Mouse (Mus musculus) liver, embryonic 14.5 days (tissue): ENCODE measurements around the gene Fbxo42. TPM values are rescaled to one million over a fixed set of nuclear protein-coding genes. Genes with fewer than 3 reads are reported as not detected.

ENCODE experiments used
- ATAC-seq: fragments of 200-750 bp; cut with Nextera tagmentation; 2 replicates; pipeline ENCODE4 v1.8.0; 2017; ENCODE audit warnings: moderate number of reproducible peaks, mild to moderate bottlenecking, moderate library complexity; ENCODE audit not compliant: insufficient read depth
- DNase-seq, 3 experiments: peaks; one replicate each; pipeline ENCODE4 v3.0.0-alpha.2; 2012 to 2013; ENCODE audit warnings: low read depth in 3 of 3, low spot score in 3 of 3
- H3K27ac ChIP-seq: fragments of 300-500 bp; sonication (generic); 2 replicates; pipeline ENCODE4 v1.5.1; 2014; ENCODE audit warnings: moderate library complexity, mild to moderate bottlenecking, control low read depth, inconsistent platforms
- H3K27me3 ChIP-seq: fragments of 300-500 bp; sonication (generic); 2 replicates; pipeline ENCODE4 v1.6.1; 2014; ENCODE audit warnings: mild to moderate bottlenecking, low read length, moderate library complexity; ENCODE audit not compliant: control insufficient read depth, insufficient read depth
- H3K36me3 ChIP-seq: fragments of 300-500 bp; sonication (generic); replicated peaks from 2 replicates; pipeline ENCODE4 v1.6.1; 2014; ENCODE audit warnings: low read depth; ENCODE audit not compliant: control insufficient read depth, insufficient read depth
- H3K4me1 ChIP-seq, 2 experiments: fragments of 200-500 bp in 1 of 2; fragments of 300-500 bp in 1 of 2; sonication (generic) in 1 of 2; replicated peaks; 2 replicates each; pipeline ENCODE4 v1.6.1; 2012 to 2014; ENCODE audit warnings: antibody characterized with exemption in 1 of 2, inconsistent platforms in 1 of 2, low read length in 1 of 2; ENCODE audit not compliant: control insufficient read depth in 2 of 2, insufficient read depth in 2 of 2
- H3K4me2 ChIP-seq: fragments of 300-500 bp; sonication (generic); 2 replicates; pipeline ENCODE4 v1.6.1; 2014; ENCODE audit warnings: low read depth, mild to moderate bottlenecking, control low read depth, moderate library complexity
- H3K4me3 ChIP-seq, 2 experiments: fragments of 200-500 bp in 1 of 2; fragments of 300-500 bp in 1 of 2; sonication (generic) in 1 of 2; 2 replicates each; pipeline ENCODE4 v1.5.1; 2012 to 2014; ENCODE audit warnings: low read depth in 2 of 2, low read length in 2 of 2, mild to moderate bottlenecking in 2 of 2, control low read depth in 1 of 2, inconsistent platforms in 1 of 2, moderate library complexity in 1 of 2; ENCODE audit not compliant: insufficient read depth in 1 of 2
- H3K9ac ChIP-seq: fragments of 300-500 bp; sonication (generic); replicated peaks from 2 replicates; pipeline ENCODE4 v1.6.1; 2014; ENCODE audit warnings: mild to moderate bottlenecking, control low read depth, moderate library complexity
- H3K9me3 ChIP-seq: fragments of 300-500 bp; sonication (generic); 2 replicates; pipeline ENCODE4 v1.6.1; 2016; ENCODE audit warnings: low read length, mixed read lengths; ENCODE audit not compliant: control insufficient read depth
- CTCF ChIP-seq: IDR thresholded peaks from 2 replicates; pipeline ENCODE4 v1.5.1; 2016; ENCODE audit warnings: antibody characterized with exemption, low read depth, control low read depth
- EP300 ChIP-seq: IDR thresholded peaks from 2 replicates; pipeline ENCODE4 v1.6.1; 2016; ENCODE audit warnings: antibody characterized with exemption, low read depth
- WGBS: fragments of 180-500 bp; shearing (Covaris S2); extraction: QIAGEN DNeasy Blood & Tissue Kit; methylation state at CpG from one replicate; pipeline ENCODE4 v1.1.7; 2014; ENCODE audit not compliant: insufficient replicate concordance; 5-methylcytosine and 5-hydroxymethylcytosine counted together
- polyA plus RNA-seq, 2 experiments: library from polyadenylated mRNA; depleted of rRNA in 1 of 2; stranded (reverse) in 1 of 2; unstranded in 1 of 2; fragments of >200 nt; fragmentation: Nextera tagmentation in 1 of 2; extraction: Ambion mirVana in 1 of 2; gene quantifications; 2 replicates each; pipeline versions ENCODE4 v1.2.1 to v1.2.3; 2012 to 2014

Fbxo42 gene
- polyA plus RNA-seq, 2 experiments, result 8.3 to 17.6 TPM

DNA sequence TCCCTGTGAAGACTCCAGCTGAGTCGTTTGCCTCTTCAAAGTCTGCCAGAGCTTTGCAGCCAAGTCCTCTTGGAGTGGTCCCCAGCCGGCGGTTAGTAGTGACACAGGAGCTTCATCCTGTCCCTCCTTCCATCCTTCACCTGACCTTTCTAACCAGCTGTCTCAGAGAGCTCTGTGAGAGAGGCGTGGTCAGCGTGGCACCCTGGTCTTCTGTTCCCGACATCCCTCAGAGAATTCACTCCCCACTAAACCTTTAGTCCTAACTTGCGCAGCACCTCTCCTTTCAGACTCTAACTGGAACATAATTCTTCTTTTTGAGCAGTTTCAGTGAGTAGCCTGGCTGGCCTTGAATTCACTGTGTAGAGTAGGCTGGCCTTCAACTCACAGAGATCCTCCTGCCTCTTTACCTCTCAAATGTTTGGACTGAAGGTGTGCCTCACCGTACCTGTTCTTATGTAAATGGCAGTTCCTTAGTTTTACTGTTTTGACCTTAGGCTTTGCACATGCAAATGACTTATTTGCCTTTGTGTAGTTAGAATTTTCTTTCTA lies 18.1 kb downstream of the Fbxo42 start:
- no peak overlapping the region for H3K4me2 ChIP-seq
- no peak for DNase-seq
- H3K27me3 ChIP-seq, result no peaks in the 10 kb centered on the region
- TF ChIP-seq EP300 (no peak), CTCF (no peak)
- H3K27ac ChIP-seq, result no peak overlapping the region
- WGBS, result 71% methylated on average over 8 of the region's 8 CpGs
- no peaks in the 10 kb centered on the region for H3K9me3 ChIP-seq
- H3K4me3 ChIP-seq, result no peak overlapping the region
- no peak for ATAC-seq
- H3K4me1 ChIP-seq, result peaks cover 23 to 27% of the 10 kb centered on the region in 2 experiments
- no peak overlapping the region for H3K9ac ChIP-seq
- peaks cover 21% of the 10 kb centered on the region for H3K36me3 ChIP-seq

DNA sequence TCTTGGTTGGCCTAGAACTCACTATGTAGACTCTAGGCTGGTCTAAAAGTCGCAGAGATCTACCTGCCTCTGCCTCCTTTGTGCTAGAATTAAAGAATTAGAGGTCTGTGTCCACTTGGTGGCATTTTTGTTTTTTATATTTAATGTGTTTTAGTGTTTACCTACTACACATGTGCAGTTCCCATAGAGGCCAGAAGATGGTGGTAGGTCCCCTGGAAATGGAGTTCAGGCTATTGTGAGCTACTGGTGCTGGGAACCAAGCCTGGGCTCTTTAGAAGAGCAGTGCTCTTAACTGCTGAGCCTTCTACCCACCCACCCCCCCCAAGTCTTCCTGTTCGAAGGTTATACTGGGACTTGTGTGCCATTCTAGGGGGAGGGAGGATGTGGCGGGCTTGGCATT lies 19.4 kb downstream of the Fbxo42 start:
- H3K9ac ChIP-seq, result no peak overlapping the region
- H3K36me3 ChIP-seq, result peaks cover 34% of the 10 kb centered on the region
- no peak overlapping the region for H3K27ac ChIP-seq
- 91% methylated on average over 3 of the region's 3 CpGs for WGBS
- DNase-seq (no peak), ATAC-seq (no peak)
- peaks cover 12 to 17% of the 10 kb centered on the region in 2 experiments for H3K4me1 ChIP-seq
- H3K4me2 ChIP-seq, result no peak overlapping the region
- TF ChIP-seq EP300 (no peak), CTCF (peak; percentile 33)
- H3K27me3 ChIP-seq, result no peaks in the 10 kb centered on the region
- H3K9me3 ChIP-seq, result no peaks in the 10 kb centered on the region
- H3K4me3 ChIP-seq, result no peak overlapping the region

DNA sequence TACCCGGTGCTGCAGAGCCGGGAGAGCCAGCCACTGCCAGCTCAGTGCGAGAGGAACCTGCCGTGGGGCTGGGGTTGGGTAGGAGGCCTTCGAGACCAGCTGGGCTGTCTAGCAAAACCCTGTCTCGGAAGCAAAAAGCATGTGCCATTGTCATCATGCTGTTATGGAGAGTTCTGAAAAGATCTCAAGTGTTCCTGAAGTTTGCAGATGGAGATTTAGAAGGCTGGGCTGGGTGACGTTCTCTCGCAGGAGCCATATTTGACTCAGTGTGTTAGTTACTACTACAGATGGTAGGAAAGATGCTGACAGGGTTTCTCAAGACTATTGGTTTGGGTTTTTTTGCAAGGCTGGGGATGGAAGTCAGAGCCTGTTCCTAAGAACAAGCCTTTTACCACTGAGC lies 24.4 kb downstream of the Fbxo42 start:
- 91% methylated on average over 8 of the region's 8 CpGs for WGBS
- H3K36me3 ChIP-seq, result peaks cover 43% of the 10 kb centered on the region

DNA sequence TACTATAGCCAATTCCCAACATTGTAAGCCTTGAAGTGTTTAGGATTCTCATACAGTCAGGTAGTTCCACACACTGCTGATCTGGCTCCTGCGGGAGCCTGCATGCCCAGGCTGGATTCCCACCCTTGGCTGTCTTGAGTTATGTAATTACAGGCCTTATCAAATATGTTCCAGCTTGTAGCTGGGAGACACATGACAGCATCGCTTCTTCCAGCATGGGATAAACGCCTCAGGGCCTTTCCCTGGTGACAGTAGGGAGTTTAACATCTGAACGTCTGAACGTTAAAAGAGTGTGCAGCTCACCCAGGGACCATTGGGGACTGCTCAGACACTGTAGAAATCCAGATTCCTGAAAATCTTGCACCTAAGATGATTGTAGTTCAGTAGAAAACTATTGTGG lies 28.1 kb downstream of the Fbxo42 start:
- no peak overlapping the region for H3K4me3 ChIP-seq
- no peaks in the 10 kb centered on the region for H3K27me3 ChIP-seq
- H3K9ac ChIP-seq, result no peak overlapping the region
- no peak overlapping the region for H3K27ac ChIP-seq
- H3K36me3 ChIP-seq, result peaks cover 29% of the 10 kb centered on the region
- ATAC-seq (no peak), DNase-seq (no peak)
- H3K4me1 ChIP-seq, result no peaks in the 10 kb centered on the region
- WGBS, result 79% methylated on average over 5 of the region's 5 CpGs
- H3K4me2 ChIP-seq, result no peak overlapping the region
- TF ChIP-seq EP300 (no peak), CTCF (no peak)
- H3K9me3 ChIP-seq, result no peaks in the 10 kb centered on the region

More for the DNA sequence above, 24.4 kb downstream of the Fbxo42 start:
- Histone ChIP-seq H3K27me3 (no peaks in the 10 kb centered on the region), H3K4me1 (no peaks in the 10 kb centered on the region), H3K9me3 (no peaks in the 10 kb centered on the region), H3K27ac (no peak overlapping the region), H3K4me3 (no peak overlapping the region), H3K9ac (no peak overlapping the region), H3K4me2 (no peak overlapping the region)
- no peak for ATAC-seq
- TF ChIP-seq CTCF (no peak), EP300 (no peak)
- no peak for DNase-seq

DNA sequence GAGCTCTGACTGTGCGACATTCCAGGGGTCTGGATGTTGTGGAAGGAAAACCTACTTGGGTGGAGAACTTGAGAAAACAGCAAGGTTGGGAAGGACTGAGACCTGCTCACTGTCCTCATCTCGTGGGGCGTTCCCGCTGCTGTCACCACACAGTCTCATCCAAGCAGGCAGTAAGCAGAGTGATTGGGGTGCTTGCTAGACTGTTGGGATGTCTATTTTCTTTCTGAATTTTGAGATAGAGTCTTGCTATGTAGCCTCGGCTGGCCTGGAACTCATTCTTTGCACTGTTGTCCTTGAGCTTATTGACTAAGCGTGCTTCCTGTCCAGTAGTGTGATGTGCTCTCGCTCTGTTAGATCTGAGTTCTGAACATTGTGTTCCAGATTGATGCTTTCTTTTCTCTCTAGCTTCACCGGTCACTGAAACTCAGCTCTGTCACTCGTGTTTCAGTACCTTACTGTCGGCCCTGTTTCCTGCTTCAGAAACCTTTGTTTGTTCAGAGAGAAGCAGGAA lies 28.7 kb downstream of the Fbxo42 start:
- ATAC-seq, result no peak
- Histone ChIP-seq H3K27ac (no peak overlapping the region), H3K36me3 (peaks cover 25% of the 10 kb centered on the region), H3K9ac (no peak overlapping the region), H3K4me1 (no peaks in the 10 kb centered on the region), H3K4me2 (no peak overlapping the region), H3K9me3 (no peaks in the 10 kb centered on the region), H3K4me3 (no peak overlapping the region), H3K27me3 (no peaks in the 10 kb centered on the region)
- WGBS, result 80% methylated on average over 10 of the region's 10 CpGs
- TF ChIP-seq CTCF (no peak), EP300 (no peak)
- no peak for DNase-seq
